Mouse (Mus musculus): Measurements from ENCODE around the gene Fzd2. TPM values are rescaled to one million over a fixed set of nuclear protein-coding genes. Genes with fewer than 3 reads are reported as not detected.
"Not testable (repeated sequence)": the region's sequence is repeated elsewhere in the genome, so short reads cannot be mapped to it uniquely, and the experiment has no call there.

The Fzd2 gene
- total RNA-seq, 2 experiments from 2014 or later, result 2.0 to 2.2 TPM

GRCm38 (mm10) chr11:102580034-102580330 is 24.2 kb upstream of the Fzd2 start:
- DNase-seq, result no peak

DNA sequence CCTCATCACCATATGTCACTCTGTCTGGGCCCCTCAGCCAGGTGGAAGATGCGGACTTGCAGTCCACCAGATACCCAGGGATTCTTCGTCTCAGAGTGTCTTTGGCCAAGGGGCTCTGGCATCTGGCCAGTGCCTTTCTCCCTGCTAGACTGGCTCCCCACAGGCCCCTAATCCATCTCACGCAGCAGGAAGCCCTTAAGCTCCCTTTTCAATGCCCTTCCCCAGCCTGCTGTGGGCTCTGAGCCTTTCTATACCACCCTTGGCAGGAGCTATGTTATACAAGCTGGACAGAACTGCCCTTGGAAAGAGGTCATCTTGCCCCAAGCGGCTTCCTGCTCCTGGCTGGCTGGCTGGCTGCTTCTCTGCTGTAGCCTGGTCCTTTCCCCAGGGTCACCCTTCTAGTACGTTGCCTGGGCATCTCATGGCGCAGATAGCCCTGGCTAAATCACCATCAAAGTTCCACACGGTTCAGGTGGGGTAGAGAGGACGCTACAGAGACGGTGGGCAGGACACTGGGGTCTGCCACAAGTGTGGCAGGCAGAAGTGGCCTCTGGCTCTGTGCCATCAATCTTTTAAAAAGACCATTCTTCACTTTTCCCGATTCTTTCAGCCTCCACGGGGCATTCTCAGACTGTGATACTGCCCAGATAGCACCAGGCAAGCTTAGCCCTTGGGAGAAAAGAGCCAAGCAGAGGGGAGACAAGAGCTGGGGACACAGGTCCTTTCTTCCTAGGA is 22.7 kb upstream of the Fzd2 start:
- peak; percentile 11 to 34 for DNase-seq

DNA sequence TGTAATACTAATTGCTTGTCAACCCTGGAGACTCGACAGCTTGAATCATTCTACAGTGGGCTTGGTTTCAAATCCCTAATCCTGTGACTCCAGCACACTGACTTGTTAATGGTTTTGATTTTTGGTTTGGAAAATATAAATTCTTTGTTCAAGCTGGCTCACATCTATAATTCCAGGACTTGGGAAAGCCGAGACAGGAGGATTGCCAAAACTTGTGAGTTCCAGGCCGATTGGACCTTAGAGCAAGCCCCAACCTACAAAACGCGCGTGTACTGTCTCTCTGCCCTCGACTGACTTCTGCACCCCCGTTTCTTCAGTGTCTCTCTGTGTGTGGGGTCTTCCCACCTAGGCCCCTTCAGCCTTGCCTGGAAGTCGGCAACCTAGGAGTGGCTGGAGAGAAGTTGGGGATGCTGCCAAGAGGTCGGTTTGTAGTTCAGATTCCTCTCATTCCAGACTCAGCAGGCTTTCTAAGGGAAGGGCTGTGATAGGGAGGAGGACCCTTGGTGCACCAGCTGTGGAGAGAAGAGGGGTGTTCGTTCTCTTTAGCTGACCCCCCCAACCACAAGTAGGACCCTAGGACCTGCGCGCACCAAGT is 22.1 kb upstream of the Fzd2 start:
- peak; percentile 40 to 45 for DNase-seq

- no peak for DNase-seq
These were observed 21.5 kb upstream of the Fzd2 start for GRCm38 (mm10) chr11:102582736-102583135.

- DNase-seq, result no peak
These were observed 17.6 kb upstream of the Fzd2 start for GRCm38 (mm10) chr11:102586445-102587130.

DNA sequence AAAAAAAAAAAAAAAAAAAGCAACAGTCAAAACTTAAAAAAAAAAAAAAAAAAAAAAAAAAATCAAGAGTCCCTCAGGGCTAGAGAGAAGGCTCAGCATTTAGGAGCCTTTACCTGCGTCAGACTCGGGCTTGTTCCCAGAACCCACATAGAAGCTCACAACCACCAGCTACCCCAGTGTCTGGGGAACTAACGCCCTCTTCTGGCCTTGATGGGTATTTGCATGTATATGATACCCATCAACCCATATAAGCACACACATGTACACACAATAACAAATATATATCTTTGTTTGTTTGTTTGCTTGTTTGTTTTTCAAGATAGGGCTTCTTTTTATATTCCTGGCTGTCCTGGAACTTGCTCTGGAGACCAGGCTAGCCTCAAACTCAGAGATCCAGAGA is 16.6 kb upstream of the Fzd2 start:
- DNase-seq, result no peak

DNA sequence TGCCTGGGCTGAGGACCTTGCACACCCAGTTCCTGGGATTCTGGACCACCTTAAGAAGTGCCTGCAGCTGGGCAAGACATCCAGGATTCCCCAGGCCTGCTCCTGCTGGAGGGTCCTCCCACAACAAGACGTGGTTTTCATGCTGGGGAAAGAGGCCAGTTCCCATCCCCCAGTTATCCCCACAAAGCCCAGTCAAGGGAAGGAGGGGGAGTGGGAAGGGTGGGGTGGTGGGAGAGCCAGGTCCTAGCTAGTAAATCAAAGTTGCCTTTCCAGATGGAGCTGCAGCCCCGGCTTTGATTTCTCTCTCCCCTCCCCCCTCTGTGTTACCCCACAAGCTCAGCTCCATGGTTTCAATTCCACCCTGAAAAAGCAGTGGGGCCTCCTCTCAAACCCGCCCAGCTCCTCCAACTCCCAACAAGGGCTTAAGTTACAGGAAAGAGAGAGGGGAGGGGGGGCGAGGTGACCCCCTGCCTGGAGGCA is 8.8 kb upstream of the Fzd2 start:
- DNase-seq, result no peak

DNA sequence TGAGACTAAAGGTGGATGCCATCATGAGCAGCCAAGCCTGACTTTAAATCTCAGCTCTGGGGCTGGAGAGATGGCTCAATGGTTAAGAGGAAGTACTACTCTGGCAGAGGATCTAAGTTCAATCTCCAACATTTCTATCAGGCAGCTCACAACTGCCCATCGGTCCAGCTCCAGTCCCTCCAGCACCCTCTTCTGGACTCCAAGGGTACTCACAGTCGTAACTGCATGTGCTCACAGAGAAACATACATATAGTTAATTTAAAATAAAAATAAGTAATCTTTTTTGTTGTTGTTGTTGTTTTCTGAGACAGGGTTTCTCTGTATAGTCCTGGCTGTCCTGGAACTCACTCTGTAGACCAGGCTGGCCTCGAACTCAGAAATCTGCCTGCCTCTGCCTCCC is 4.3 kb upstream of the Fzd2 start:
- DNase-seq, result no peak

- DNase-seq, result peak; percentile 54 to 68
These were observed 1.2 kb upstream of the Fzd2 start for GRCm38 (mm10) chr11:102602816-102603495.

DNA sequence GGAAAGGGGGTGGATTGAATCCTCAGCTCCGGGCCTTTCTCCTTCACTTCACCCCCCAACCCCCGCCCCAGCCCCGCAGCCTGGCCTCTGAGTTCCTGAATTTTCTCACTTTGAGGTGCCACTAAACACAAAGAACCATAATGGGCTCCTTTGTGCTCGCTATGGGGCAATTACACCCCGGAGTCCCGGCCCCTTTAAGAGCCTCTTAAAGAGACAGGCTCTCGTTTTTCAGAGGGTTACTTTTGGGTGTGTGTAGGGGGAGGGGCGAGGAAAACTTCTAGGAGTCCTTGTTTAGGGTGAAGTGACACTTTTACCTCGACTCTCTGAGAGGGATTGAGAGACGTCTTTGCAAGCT is 723 bp upstream of the Fzd2 start:
- peak; percentile 75 to 85 for DNase-seq

DNA sequence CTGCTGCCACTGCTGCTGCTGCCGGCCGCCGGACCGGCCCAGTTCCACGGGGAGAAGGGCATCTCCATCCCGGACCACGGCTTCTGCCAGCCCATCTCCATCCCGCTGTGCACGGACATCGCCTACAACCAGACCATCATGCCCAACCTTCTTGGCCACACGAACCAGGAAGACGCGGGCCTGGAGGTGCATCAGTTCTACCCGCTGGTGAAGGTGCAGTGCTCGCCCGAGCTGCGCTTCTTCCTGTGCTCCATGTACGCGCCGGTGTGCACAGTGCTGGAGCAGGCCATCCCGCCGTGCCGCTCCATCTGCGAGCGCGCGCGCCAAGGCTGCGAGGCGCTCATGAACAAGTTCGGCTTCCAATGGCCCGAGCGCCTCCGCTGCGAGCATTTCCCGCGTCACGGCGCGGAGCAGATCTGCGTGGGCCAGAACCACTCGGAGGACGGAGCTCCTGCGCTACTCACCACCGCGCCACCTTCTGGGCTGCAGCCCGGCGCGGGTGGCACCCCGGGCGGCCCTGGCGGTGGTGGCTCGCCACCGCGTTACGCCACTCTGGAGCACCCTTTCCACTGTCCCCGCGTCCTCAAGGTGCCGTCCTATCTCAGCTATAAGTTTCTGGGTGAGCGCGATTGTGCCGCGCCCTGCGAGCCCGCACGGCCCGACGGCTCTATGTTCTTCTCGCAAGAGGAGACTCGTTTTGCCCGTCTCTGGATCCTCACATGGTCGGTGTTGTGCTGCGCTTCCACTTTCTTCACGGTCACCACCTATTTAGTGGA is 769 bp downstream of the Fzd2 start:
- peak; percentile 21 to 58 for DNase-seq

DNA sequence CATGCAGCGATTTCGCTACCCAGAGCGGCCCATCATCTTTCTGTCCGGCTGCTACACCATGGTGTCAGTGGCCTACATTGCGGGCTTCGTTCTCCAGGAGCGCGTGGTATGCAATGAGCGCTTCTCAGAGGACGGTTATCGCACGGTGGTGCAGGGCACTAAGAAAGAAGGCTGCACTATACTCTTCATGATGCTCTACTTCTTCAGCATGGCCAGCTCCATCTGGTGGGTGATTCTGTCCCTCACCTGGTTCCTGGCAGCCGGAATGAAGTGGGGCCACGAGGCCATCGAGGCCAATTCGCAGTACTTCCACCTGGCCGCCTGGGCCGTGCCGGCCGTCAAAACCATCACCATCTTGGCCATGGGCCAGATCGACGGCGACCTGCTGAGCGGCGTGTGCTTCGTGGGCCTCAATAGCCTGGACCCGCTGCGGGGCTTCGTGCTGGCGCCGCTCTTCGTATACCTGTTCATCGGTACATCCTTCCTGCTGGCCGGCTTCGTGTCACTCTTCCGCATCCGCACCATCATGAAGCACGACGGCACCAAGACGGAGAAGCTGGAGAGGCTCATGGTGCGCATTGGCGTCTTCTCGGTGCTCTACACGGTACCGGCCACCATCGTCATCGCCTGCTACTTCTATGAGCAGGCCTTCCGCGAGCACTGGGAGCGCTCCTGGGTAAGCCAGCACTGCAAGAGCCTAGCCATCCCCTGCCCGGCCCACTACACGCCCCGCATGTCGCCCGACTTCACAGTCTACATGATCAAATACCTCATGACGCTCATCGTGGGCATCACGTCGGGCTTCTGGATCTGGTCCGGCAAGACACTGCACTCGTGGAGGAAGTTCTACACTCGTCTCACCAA is 1.6 kb downstream of the Fzd2 start:
- DNase-seq, result peak; percentile 7 to 27

DNA sequence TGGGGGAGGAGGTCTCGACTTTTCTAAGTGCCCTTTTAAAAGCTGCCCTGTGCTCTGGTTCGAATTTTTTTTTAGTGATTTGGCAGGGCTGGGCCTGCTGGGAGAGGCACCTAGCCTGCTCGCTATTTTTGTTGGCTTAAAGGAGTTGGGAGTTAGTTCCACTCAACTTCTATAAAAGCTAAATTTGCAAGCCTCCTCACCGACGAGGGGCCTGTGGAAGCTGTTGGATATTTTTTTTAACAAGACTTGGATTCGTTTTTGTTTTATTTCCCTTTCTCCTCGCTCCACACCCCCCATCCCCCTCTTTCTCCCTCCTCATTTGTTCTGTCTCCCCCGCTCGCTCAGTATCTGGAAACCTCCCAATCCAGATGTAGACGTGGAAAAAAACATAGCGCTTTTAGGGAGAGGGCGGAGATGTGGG is 2.6 kb downstream of the Fzd2 start:
- DNase-seq, result peak; percentile 16 to 35

GRCm38 (mm10) chr11:102607201-102607600 is 3.0 kb downstream of the Fzd2 start:
- DNase-seq, result not testable (repeated sequence)

- no peak for DNase-seq
These were observed 3.7 kb downstream of the Fzd2 start for GRCm38 (mm10) chr11:102607686-102608548.

DNA sequence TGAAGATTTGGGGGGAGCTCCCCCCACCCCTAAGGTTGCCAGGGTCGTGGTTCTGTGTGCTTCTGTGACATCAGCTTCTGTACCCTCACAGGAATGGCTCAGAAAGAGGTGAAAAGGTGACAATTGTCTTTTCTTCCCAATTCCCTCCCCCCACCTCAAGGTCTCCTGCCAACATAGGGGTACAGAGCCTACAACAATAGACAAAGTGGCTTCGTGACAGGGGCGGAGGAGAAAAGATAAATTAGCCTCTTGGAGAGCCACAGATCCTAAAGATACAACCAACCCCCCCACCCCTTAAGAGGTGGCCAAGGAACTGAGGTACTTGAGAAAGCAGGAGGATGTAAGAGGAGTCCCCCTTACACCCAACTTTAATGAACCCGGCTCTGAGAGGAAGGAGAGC is 4.5 kb downstream of the Fzd2 start:
- DNase-seq, result no peak

DNA sequence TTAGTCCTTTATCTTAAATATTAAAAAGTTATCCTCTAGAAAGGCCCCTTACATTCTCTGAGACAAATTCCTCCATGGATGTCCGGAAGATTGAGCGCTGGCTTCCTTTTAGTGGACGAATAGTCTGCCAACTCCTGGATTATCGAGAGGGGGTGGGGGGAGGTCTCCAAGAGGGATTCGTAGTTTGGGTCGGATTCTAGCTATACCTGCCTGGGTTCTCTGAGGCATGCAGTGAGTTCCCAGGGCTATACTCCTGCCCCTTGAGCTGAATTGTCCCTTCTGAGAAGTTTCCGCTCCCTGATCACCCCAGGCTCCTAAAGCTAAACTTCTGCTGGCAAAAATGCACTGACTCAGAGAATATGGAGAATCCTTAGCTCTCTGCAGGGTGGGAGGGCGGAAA is 5.3 kb downstream of the Fzd2 start:
- DNase-seq, result no peak

DNA sequence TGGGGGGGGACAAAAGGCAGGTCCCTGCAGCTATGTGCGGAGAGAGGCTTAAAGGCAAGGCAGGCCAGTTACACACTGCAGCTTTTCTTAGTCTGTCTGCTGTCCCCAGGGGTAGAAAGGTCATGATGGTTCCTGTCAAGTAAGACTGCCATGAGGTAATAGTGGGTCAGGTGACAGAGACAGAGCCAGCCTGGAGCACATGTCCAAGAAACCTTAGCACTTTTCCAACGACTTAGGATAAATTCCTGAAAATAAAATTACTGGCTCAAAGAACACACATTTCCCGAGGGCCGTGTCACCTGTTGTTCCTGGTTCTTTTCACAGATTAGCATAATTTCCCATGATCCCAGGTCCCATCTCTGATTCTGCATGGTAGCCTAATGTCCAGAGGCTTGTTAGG is 6.1 kb downstream of the Fzd2 start:
- DNase-seq, result no peak

- DNase-seq, result no peak
These were observed 6.6 kb downstream of the Fzd2 start for GRCm38 (mm10) chr11:102610675-102611316.

GRCm38 (mm10) chr11:102611317-102611705 is 7.1 kb downstream of the Fzd2 start:
- no peak for DNase-seq
